Mouse (Mus musculus) stomach, postnatal 0 days (tissue): Measurements from ENCODE around the gene Gm38431.

Source experiments
- CTCF ChIP-seq: IDR thresholded peaks from 2 replicates; pipeline ENCODE4 v1.5.1; 2016; ENCODE audit warnings: antibody characterized with exemption, low read depth, mild to moderate bottlenecking, moderate library complexity
- EP300 ChIP-seq: optimal IDR thresholded peaks from 2 replicates; pipeline ENCODE3; 2016; ENCODE audit warnings: antibody characterized with exemption

DNA sequence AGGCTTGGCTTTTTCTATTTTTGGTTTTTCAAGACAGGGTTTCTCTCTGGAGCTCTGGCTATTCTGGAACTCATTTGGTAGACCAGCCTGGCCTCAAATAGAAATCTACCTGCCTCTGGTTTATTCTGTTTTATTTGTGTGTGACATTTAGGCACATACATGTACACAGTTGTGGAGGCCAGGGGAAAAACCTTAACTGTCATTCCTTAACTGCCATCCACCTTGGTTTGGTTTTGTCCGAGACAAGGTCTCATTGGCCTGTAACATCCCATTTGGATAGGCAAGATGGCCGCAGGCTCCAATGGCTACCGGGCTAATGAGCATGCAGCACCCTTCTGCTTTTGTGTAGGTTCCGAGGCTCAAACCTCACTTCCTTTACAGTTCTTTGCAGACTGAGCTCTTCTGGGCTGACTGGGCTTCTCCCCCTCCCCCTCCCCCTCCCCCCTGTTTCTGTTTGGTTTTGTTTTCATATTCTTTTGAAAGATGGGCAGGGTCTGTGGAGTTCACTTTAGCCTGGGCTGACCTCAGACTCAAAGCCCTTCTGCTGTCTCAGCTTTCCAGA, 43.6 kb upstream of the Gm38431 start:
- no peak for TF ChIP-seq CTCF
- no peak for TF ChIP-seq EP300
